Mouse (Mus musculus) limb, embryonic 14.5 days (tissue): Measurements from ENCODE around the gene Lrrc73. TPM values are rescaled to one million over a fixed set of nuclear protein-coding genes. Genes with fewer than 3 reads are reported as not detected.
A peak's percentile ranks its signal among the peaks of the same experiment; 100 is the strongest.

Source experiments
- ATAC-seq: fragments of 200-750 bp; cut with Nextera tagmentation; 2 replicates; pipeline ENCODE4 v1.8.0; 2017; ENCODE audit warnings: low read depth, moderate number of reproducible peaks, moderate TSS enrichment; ENCODE audit not compliant: low FRiP score
- DNase-seq: peaks from one replicate; pipeline ENCODE4 v3.0.0-alpha.2; 2015; ENCODE audit warnings: low spot score
- H3K27ac ChIP-seq: fragments of 300-500 bp; sonication (generic); replicated peaks from 2 replicates; pipeline ENCODE4 v1.5.1; 2014; ENCODE audit warnings: low read depth, mild to moderate bottlenecking, low read length, moderate library complexity, mixed read lengths
- H3K27me3 ChIP-seq: fragments of 300-500 bp; sonication (generic); 2 replicates; pipeline ENCODE4 v1.6.1; 2014; ENCODE audit warnings: low read length, mixed read lengths; ENCODE audit not compliant: control insufficient read depth, insufficient read depth
- H3K36me3 ChIP-seq: fragments of 300-500 bp; sonication (generic); 2 replicates; pipeline ENCODE4 v1.6.1; 2014; ENCODE audit warnings: mild to moderate bottlenecking, low read length, moderate library complexity, mixed read lengths; ENCODE audit not compliant: control insufficient read depth, insufficient read depth
- H3K4me1 ChIP-seq: fragments of 300-500 bp; sonication (generic); 2 replicates; pipeline ENCODE4 v1.6.1; 2014; ENCODE audit warnings: antibody characterized with exemption, low read length, mixed read lengths; ENCODE audit not compliant: control insufficient read depth, insufficient read depth
- H3K4me2 ChIP-seq: fragments of 300-500 bp; sonication (generic); replicated peaks from 2 replicates; pipeline ENCODE4 v1.6.1; 2014; ENCODE audit warnings: low read depth, mild to moderate bottlenecking, low read length, moderate library complexity; ENCODE audit not compliant: severe bottlenecking
- H3K4me3 ChIP-seq: fragments of 300-500 bp; sonication (generic); replicated peaks from 2 replicates; pipeline ENCODE4 v1.5.1; 2014; ENCODE audit warnings: low read length
- H3K9ac ChIP-seq: fragments of 300-500 bp; sonication (generic); 2 replicates; pipeline ENCODE4 v1.6.1; 2014; ENCODE audit warnings: mild to moderate bottlenecking, low read depth, low read length, moderate library complexity; ENCODE audit not compliant: severe bottlenecking
- H3K9me3 ChIP-seq: fragments of 300-500 bp; sonication (generic); 2 replicates; pipeline ENCODE4 v1.6.1; 2016; ENCODE audit warnings: low read length; ENCODE audit not compliant: control insufficient read depth
- POLR2A ChIP-seq: fragments of 200-500 bp; IDR thresholded peaks from 2 replicates; pipeline ENCODE4 v1.8.0; 2012; ENCODE audit warnings: inconsistent platforms, mild to moderate bottlenecking, moderate library complexity, borderline replicate concordance; ENCODE audit not compliant: insufficient read depth, insufficient read length; ENCODE audit errors: extremely low read depth
- WGBS: fragments of 180-500 bp; shearing (Covaris S2); extraction: QIAGEN DNeasy Blood & Tissue Kit; methylation state at CpG from one replicate; pipeline ENCODE4 v1.1.7; 2014; 5-methylcytosine and 5-hydroxymethylcytosine counted together
- polyA plus RNA-seq, 2 experiments: library from polyadenylated mRNA; depleted of rRNA in 1 of 2; stranded (reverse) in 1 of 2; unstranded in 1 of 2; fragments of >200 nt; fragmentation: Nextera tagmentation in 1 of 2; extraction: Ambion mirVana in 1 of 2; gene quantifications; 2 replicates each; pipeline versions ENCODE4 v1.2.1 to v1.2.3; 2012 to 2014

The Lrrc73 gene
- polyA plus RNA-seq, 2 experiments: 2.0 to 4.3 TPM

DNA sequence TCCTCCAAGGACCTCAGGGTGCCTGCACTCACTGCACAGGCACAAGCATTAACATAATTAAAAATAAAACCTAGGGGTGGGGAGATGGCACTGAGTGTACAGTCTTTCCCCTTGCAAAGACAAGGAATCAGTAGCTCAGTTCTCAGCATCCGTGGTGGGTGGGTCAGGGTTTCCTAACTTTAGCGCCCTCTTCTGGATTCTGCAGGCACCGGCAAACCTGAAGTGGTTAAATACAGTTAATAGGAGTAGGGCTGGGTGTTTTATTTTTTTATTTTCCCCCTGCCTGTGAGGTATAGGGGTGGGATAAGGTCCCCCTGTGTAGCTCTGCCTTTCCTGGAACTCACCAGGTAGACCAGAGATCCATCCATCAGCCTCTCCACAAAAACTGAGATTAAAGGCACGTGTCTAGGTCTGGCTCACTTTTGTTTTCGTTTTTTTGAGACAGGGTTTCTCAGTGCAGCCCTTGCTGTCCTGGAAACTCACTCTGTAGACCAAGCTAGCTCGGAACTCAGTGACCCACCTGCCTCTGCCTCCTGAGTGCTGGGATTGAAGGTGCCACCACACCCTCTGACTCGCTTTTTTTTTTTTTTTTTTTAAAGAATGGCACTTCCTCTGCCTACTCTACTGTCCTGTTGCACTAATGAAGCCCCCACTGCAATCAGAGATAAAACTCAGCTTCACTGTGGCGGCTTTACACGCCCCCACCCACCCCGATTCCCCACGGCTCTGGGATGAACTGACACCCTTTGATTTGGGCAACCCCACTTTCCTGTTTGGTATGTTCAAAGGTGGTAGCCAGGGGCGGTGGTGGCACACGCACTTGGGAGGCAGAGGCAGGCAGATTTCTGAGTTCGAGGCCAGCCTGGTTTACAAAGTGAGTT lies 520 bp upstream of the Lrrc73 start:
- WGBS: 60% methylated on average over 14 of the region's 14 CpGs
- no peak for TF ChIP-seq POLR2A
- Histone ChIP-seq H3K27ac (no peak overlapping the region), H3K36me3 (peaks cover 45% of the 10 kb centered on the region), H3K27me3 (peaks cover 17% of the 10 kb centered on the region), H3K4me1 (peaks cover 14% of the 10 kb centered on the region; the same call in 1 of the 2 replicates), H3K4me2 (peak overlapping the region; percentile 100), H3K9ac (peak overlapping the region; percentile 57; the same call in 1 of the 2 replicates), H3K4me3 (peak overlapping the region; percentile 67), H3K9me3 (no peaks in the 10 kb centered on the region)
- ATAC-seq (no peak), DNase-seq (no peak)

GRCm38 (mm10) chr17:46254106-46254505 lies 775 bp downstream of the Lrrc73 start:
- H3K4me3 ChIP-seq: peak overlapping the region; percentile 67
- peaks cover 17% of the 10 kb centered on the region for H3K27me3 ChIP-seq
- no peak overlapping the region for H3K27ac ChIP-seq
- no peaks in the 10 kb centered on the region for H3K9me3 ChIP-seq
- ATAC-seq: peak; percentile 28
- peak overlapping the region; percentile 57 for H3K9ac ChIP-seq
- 1% methylated on average over 29 of the region's 54 CpGs for WGBS
- H3K4me2 ChIP-seq: peak overlapping the region; percentile 100
- peaks cover 56% of the 10 kb centered on the region for H3K36me3 ChIP-seq
- DNase-seq: no peak
- H3K4me1 ChIP-seq: peaks cover 8% of the 10 kb centered on the region; the same call in 1 of the 2 replicates
- no peak for TF ChIP-seq POLR2A

GRCm38 (mm10) chr17:46255147-46255546 lies 1.8 kb downstream of the Lrrc73 start:
- Histone ChIP-seq H3K4me3 (no peak overlapping the region), H3K27ac (no peak overlapping the region), H3K4me1 (0 out of 2 replicates have a peak, but pooled peaks cover 7% of the 10 kb centered on the region), H3K9me3 (no peaks in the 10 kb centered on the region), H3K4me2 (no peak overlapping the region), H3K36me3 (peaks cover 56% of the 10 kb centered on the region), H3K27me3 (peaks cover 17% of the 10 kb centered on the region), H3K9ac (no peak overlapping the region)
- no peak for TF ChIP-seq POLR2A
- no peak for ATAC-seq
- no peak for DNase-seq
- WGBS: 29% methylated on average over 6 of the region's 6 CpGs

- no peak overlapping the region for H3K27ac ChIP-seq
- no peaks in the 10 kb centered on the region for H3K9me3 ChIP-seq
- WGBS: 90% methylated on average over 30 of the region's 30 CpGs
- H3K36me3 ChIP-seq: peaks cover 67% of the 10 kb centered on the region
- H3K4me3 ChIP-seq: no peak overlapping the region
- TF ChIP-seq POLR2A: no peak
- H3K4me1 ChIP-seq: 0 out of 2 replicates have a peak, but pooled peaks cover 4% of the 10 kb centered on the region
- peaks cover 17% of the 10 kb centered on the region for H3K27me3 ChIP-seq
- ATAC-seq (no peak), DNase-seq (no peak)
- no peak overlapping the region for H3K9ac ChIP-seq
- H3K4me2 ChIP-seq: no peak overlapping the region
Observed at GRCm38 (mm10) chr17:46258279-46259053, 5.1 kb downstream of the Lrrc73 start.

DNA sequence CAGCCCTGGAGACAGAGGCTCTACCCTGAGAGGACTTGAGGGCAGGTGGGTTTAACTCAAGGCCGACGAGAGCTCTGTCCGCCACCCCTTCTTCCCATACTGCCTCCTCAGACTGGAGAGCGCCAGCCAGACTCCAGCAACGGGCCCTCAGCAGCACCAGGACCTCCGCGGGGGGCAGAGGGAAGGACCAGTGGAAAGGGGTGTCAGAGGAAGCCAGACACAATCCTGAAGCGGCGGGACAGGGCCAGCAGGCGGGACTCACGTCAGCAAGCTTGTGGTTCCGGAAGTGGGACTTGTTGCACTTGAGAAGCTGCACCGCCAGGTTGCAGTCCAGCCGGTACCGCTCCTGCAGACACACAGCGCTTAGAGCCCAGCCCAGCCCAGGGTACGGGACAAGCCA lies 6.3 kb downstream of the Lrrc73 start:
- no peak for TF ChIP-seq POLR2A
- no peak overlapping the region for H3K27ac ChIP-seq
- peaks cover 9% of the 10 kb centered on the region for H3K27me3 ChIP-seq
- H3K4me1 ChIP-seq: no peaks in the 10 kb centered on the region
- no peak overlapping the region for H3K4me3 ChIP-seq
- peaks cover 79% of the 10 kb centered on the region for H3K36me3 ChIP-seq
- DNase-seq (no peak), ATAC-seq (no peak)
- no peak overlapping the region for H3K9ac ChIP-seq
- WGBS: 86% methylated on average over 14 of the region's 17 CpGs
- no peak overlapping the region for H3K4me2 ChIP-seq
- no peaks in the 10 kb centered on the region for H3K9me3 ChIP-seq
